Mouse (Mus musculus): Measurements from ENCODE around the gene Vangl1.
"Not testable (repeated sequence)": the region's sequence is repeated elsewhere in the genome, so short reads cannot be mapped to it uniquely, and the experiment has no call there.

Vangl1 gene

GRCm38 (mm10) chr3:102203781-102204721 lies at the start of gene Vangl1:
TSS of gene Vangl1 (minus strand) at chr3:102204693.
- DNase-seq: peak; percentile 89

- DNase-seq: no peak
Measured at GRCm38 (mm10) chr3:102253554-102253953, 49.1 kb upstream of the Vangl1 start.

- no peak for DNase-seq
Measured at GRCm38 (mm10) chr3:102252927-102253326, 48.4 kb upstream of the Vangl1 start.

- no peak for DNase-seq
Measured at GRCm38 (mm10) chr3:102250873-102251272, 46.4 kb upstream of the Vangl1 start.

- DNase-seq: peak; percentile 72
Measured at GRCm38 (mm10) chr3:102249401-102249991, 45.0 kb upstream of the Vangl1 start.

GRCm38 (mm10) chr3:102244601-102245000 lies 40.1 kb upstream of the Vangl1 start:
- DNase-seq: no peak

- DNase-seq: peak; percentile 50
Measured at GRCm38 (mm10) chr3:102242854-102243253, 38.4 kb upstream of the Vangl1 start.

- no peak for DNase-seq
Measured at GRCm38 (mm10) chr3:102231418-102232134, 27.1 kb upstream of the Vangl1 start.

GRCm38 (mm10) chr3:102222756-102223155 lies 18.3 kb upstream of the Vangl1 start:
- DNase-seq: no peak

GRCm38 (mm10) chr3:102218301-102218700 lies 13.8 kb upstream of the Vangl1 start:
- DNase-seq: no peak

GRCm38 (mm10) chr3:102214736-102215135 lies 10.2 kb upstream of the Vangl1 start:
- no peak for DNase-seq

GRCm38 (mm10) chr3:102214299-102214698 lies 9.8 kb upstream of the Vangl1 start:
- no peak for DNase-seq

GRCm38 (mm10) chr3:102212896-102213295 lies 8.4 kb upstream of the Vangl1 start:
- no peak for DNase-seq

- no peak for DNase-seq
Measured at GRCm38 (mm10) chr3:102212336-102212735, 7.8 kb upstream of the Vangl1 start.

GRCm38 (mm10) chr3:102211340-102211739 lies 6.8 kb upstream of the Vangl1 start:
- no peak for DNase-seq

- DNase-seq: peak; percentile 49
Measured at GRCm38 (mm10) chr3:102210775-102211174, 6.3 kb upstream of the Vangl1 start.

- no peak for DNase-seq
Measured at GRCm38 (mm10) chr3:102208861-102209260, 4.4 kb upstream of the Vangl1 start.

GRCm38 (mm10) chr3:102205458-102205830 lies 951 bp upstream of the Vangl1 start:
- DNase-seq: peak; percentile 57

- not testable (repeated sequence) for DNase-seq
Measured at GRCm38 (mm10) chr3:102204734-102205457, 403 bp upstream of the Vangl1 start.

- no peak for DNase-seq
Measured at GRCm38 (mm10) chr3:102203131-102203530, 1.4 kb downstream of the Vangl1 start.

- DNase-seq: no peak
Measured at GRCm38 (mm10) chr3:102199991-102200390, 4.5 kb downstream of the Vangl1 start.

- no peak for DNase-seq
Measured at GRCm38 (mm10) chr3:102199226-102199625, 5.3 kb downstream of the Vangl1 start.

- no peak for DNase-seq
Measured at GRCm38 (mm10) chr3:102198446-102198845, 6.0 kb downstream of the Vangl1 start.
